Mouse (Mus musculus) neural tube, embryonic 10.5 days (tissue): ENCODE results near the gene Myt1l.

ENCODE experiments used
- DNase-seq: peaks from one replicate; pipeline ENCODE4 v3.0.0-alpha.2; 2017; ENCODE audit warnings: low spot score; ENCODE audit errors: extremely low spot score

Myt1l gene

GRCm38 (mm10) chr12:29528031-29528771, at the start of gene Myt1l:
Myt1l (plus strand) TSS chr12:29528384.
- peak; percentile 15 for DNase-seq

DNA sequence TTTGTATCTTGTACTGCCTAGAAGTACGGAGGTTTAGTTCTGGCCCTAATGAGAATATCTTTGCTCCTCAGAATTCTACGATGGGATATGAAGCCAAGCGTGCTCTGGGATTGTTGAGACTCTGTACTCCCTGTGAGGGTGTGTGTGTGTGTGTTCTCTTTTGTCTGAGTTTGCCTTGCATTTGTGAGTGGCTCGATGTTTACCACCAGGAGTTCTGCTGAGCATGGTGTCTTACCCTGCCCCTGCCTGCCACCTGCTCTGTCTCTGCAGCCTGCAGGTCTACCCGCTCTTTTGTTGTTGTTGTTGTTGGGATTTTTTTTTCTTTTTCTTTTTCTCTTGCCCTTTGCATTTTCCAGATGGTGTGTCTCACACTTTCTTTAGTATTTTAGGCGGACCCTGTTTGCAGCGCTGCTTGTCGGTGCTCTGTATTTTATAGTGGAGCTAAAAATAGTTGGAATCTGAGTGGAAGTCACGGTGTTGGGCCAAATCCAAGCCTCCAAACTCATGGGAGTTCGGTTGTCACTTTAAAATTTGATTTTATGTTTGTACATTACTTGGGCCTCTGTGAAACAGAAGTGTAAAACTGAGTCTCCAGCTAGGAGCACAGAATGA, 41.7 kb upstream of the Myt1l start:
- no peak for DNase-seq

DNA sequence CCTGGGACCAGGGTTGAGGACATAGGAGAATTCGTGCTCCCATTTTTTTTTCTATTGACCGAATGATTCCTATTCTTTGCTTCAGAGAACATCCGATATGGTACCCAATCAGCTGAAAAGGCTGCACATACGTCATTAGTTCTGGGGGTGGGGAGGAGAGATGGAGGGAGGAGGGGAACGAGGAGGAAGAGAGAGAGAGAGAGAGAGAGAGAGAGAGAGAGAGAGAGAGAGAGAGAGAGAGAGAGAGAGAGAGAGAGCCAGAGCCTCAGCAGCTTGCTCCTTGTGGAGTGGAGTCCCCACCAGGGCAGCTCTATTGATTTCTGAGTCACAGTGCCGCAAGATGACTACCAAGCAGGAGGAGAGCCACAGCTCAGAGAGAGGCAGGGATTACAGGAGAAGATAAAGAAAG, 1.9 kb upstream of the Myt1l start:
- DNase-seq: no peak

DNA sequence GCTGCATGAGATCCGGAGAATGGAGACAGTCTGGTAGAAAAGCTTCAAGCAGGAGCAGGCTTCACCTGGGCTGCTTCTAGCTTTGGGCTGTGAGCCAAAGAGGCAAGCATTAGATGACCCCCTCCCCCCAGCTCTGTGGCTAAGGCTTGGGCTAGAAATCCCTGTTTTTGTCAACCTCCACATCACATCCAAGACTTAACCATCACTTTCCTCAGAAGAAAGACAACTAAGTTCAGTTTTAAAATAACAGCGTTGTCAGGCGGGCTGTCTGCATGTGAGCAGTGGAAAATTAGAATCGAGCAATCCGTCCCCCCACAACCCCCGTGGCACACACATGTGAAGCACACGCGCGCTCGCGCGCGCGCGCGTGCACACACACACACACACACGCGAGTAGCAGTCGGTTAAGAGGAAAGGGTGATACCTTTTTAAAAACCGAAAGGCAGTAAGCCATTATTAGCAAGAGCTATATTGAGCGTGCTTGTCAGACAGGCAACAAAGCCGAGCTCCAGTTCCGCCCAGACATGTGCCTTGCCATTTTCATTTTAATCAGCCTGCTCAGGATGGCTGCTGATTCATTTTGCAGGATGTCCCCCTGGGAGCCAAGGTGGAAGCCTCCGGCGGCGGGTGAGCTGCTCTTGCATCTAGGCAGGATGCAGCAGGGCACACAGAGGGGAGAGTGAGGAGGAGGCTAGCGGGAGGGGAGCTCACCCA, 979 bp upstream of the Myt1l start:
- DNase-seq: peak; percentile 50

GRCm38 (mm10) chr12:29530241-29530725, 2.1 kb downstream of the Myt1l start:
- DNase-seq: peak; percentile 73

DNA sequence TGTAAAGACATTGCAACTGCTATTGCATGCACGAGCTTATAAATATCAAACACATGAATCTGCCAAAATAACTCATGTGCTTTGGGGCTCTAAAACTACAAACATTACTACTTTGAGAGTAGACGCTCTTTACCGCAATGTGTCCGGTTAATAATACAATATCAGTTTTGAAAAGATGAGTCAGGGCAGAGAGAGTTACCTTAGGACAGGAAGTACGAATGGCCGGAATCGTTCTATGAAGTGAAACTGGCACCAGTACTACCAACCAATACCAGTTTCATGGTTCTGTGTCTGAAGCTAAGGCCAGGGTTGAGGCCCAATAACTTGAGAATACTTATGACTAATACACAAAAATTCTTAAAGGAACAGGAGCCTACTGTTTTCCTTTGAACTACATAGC, 2.6 kb downstream of the Myt1l start:
- no peak for DNase-seq

GRCm38 (mm10) chr12:29533071-29533876, 5.1 kb downstream of the Myt1l start:
- DNase-seq: no peak

GRCm38 (mm10) chr12:29534326-29534725, 6.1 kb downstream of the Myt1l start:
- peak; percentile 15 for DNase-seq

GRCm38 (mm10) chr12:29534761-29535300, 6.6 kb downstream of the Myt1l start:
- DNase-seq: peak; percentile 48

- no peak for DNase-seq
These were observed 9.7 kb downstream of the Myt1l start for GRCm38 (mm10) chr12:29537916-29538315.

GRCm38 (mm10) chr12:29538456-29538855, 10.3 kb downstream of the Myt1l start:
- DNase-seq: no peak

GRCm38 (mm10) chr12:29539106-29539505, 10.9 kb downstream of the Myt1l start:
- DNase-seq: no peak

DNA sequence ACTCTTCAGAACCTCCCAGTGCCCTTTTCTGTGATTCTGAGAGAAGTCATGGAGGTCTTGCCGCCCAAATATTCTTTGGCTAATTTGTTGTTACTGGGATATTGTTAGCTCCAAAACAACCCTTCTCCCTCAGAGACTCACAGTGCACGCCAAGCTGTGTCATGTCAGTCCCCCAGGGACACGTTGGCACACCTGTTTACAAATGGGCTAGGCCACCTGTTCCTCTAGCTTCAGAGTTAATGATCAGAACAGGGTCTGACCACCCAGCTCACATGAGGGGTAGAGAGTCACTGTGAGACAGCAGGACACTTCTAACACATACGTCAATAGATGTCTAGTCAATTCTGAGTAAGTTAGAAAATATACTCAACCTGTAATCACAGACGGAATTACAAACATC, 12.6 kb downstream of the Myt1l start:
- no peak for DNase-seq

- no peak for DNase-seq
These were observed 17.9 kb downstream of the Myt1l start for GRCm38 (mm10) chr12:29546073-29546472.

GRCm38 (mm10) chr12:29547112-29547511, 18.9 kb downstream of the Myt1l start:
- no peak for DNase-seq

GRCm38 (mm10) chr12:29547755-29548154, 19.6 kb downstream of the Myt1l start:
- no peak for DNase-seq

DNA sequence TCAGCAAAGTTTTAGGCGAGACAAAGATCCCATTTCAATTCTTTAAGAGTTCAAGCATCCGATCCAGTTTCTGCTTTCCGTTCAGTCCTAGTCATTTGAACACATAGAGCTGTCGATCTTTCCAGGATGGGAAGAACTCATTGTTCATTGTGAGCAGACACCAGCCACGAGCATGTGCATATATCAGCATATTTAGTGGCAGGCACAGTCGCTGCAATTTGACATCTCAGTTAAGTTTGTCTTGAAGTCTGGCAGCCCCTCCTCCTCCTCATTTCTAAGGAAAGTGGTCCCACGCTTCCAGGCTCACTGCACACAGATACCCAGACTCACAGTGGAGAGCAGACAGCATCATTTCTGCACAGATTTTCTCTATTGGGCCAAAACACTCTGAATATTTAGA, 25.0 kb downstream of the Myt1l start:
- no peak for DNase-seq

- no peak for DNase-seq
These were observed 27.5 kb downstream of the Myt1l start for GRCm38 (mm10) chr12:29555718-29556117.

DNA sequence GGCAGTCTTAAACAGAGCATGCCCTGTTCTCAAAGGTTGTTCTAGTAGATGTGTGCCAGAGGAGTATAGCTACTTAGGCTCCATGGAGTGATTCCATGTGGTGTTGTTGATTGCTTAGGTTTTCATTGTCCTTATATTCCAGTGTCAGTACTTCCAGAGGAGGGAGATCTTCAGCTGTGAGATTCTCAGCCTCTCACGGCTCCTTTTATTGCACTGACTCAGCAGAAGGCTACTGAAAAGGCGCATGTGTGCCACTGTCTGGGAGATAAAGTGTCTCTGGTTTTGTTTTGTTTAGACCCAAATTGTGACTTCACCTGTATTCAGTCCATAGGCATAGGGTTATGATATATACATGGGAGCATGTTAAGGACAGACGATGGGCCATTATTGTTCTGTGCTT, 28.2 kb downstream of the Myt1l start:
- DNase-seq: no peak

GRCm38 (mm10) chr12:29556901-29557300, 28.7 kb downstream of the Myt1l start:
- DNase-seq: no peak

DNA sequence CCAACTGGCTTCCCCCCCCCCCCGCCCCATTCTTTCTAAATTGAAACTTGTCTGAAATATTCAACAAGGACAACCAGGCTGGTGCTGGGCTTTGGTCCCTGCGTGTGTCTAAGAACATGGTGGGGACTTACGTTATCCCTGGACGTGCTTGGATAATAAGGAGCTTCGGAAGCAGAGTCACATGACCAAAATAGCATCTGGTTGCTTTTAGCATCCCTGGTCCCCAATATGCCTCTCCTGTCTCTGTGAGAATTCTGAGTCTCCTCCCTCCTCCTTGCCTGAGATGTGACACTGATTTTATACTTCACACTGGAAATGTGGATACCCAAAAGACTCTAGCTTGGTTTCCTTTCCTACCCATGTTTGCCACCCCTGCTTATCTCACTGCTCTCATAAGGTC, 31.6 kb downstream of the Myt1l start:
- DNase-seq: no peak
